Mouse (Mus musculus) midbrain, embryonic 16.5 days (tissue): ENCODE data around the gene Rfc2. TPM values are rescaled to one million over a fixed set of nuclear protein-coding genes. Genes with fewer than 3 reads are reported as not detected.
A peak's percentile ranks its signal among the peaks of the same experiment; 100 is the strongest.

Experiments
- ATAC-seq: fragments of 200-750 bp; cut with Nextera tagmentation; 2 replicates; pipeline ENCODE4 v1.8.0; 2017; ENCODE audit warnings: moderate TSS enrichment
- H3K27ac ChIP-seq: fragments of 300-500 bp; sonication (generic); 2 replicates; pipeline ENCODE4 v1.5.1; 2014; ENCODE audit warnings: mild to moderate bottlenecking, low read length, mixed read lengths
- H3K27me3 ChIP-seq: fragments of 300-500 bp; sonication (generic); 2 replicates; pipeline ENCODE4 v1.6.1; 2014; ENCODE audit warnings: low read depth, low read length, mixed read lengths; ENCODE audit not compliant: control insufficient read depth, insufficient read depth
- H3K36me3 ChIP-seq: fragments of 300-500 bp; sonication (generic); 2 replicates; pipeline ENCODE4 v1.6.1; 2014; ENCODE audit warnings: mild to moderate bottlenecking, low read length, moderate library complexity, mixed read lengths; ENCODE audit not compliant: control insufficient read depth, insufficient read depth
- H3K4me1 ChIP-seq: fragments of 300-500 bp; sonication (generic); 2 replicates; pipeline ENCODE4 v1.6.1; 2014; ENCODE audit warnings: mild to moderate bottlenecking, low read length, mixed read lengths; ENCODE audit not compliant: control insufficient read depth, insufficient read depth
- H3K4me2 ChIP-seq: fragments of 300-500 bp; sonication (generic); 2 replicates; pipeline ENCODE4 v1.6.1; 2014; ENCODE audit warnings: mild to moderate bottlenecking, low read length, mixed read lengths
- H3K4me3 ChIP-seq: fragments of 300-500 bp; sonication (generic); 2 replicates; pipeline ENCODE4 v1.5.1; 2014; ENCODE audit warnings: low read depth, mild to moderate bottlenecking, low read length, moderate library complexity, mixed read lengths
- H3K9ac ChIP-seq: fragments of 300-500 bp; sonication (generic); 2 replicates; pipeline ENCODE4 v1.6.1; 2014; ENCODE audit warnings: low read depth, low read length, mixed read lengths
- H3K9me3 ChIP-seq: fragments of 300-500 bp; sonication (generic); replicated peaks from 2 replicates; pipeline ENCODE4 v1.6.1; 2014; ENCODE audit warnings: mild to moderate bottlenecking, low read length, mixed read lengths; ENCODE audit not compliant: control insufficient read depth, poor library complexity, severe bottlenecking
- WGBS: fragments of 180-500 bp; shearing (Covaris S2); extraction: QIAGEN DNeasy Blood & Tissue Kit; methylation state at CpG from one replicate; pipeline ENCODE4 v1.1.7; 2014; 5-methylcytosine and 5-hydroxymethylcytosine counted together
- polyA plus RNA-seq: library from polyadenylated mRNA; unstranded; fragments of >200 nt; fragmentation: Nextera tagmentation; extraction: Ambion mirVana; gene quantifications from 2 replicates; pipeline ENCODE4 v1.2.1, GENCODE M21; 2015

Rfc2 gene
- polyA plus RNA-seq, 1 experiment from 2014 or later = 179 TPM

- Histone ChIP-seq H3K4me2 (no peak overlapping the region), H3K27me3 (no peaks in the 10 kb centered on the region), H3K9ac (no peak overlapping the region), H3K27ac (no peak overlapping the region), H3K36me3 (peaks cover 59% of the 10 kb centered on the region), H3K9me3 (no peaks in the 10 kb centered on the region), H3K4me1 (no peaks in the 10 kb centered on the region), H3K4me3 (no peak overlapping the region)
- 69% methylated on average over 2 of the region's 2 CpGs for WGBS
- no peak for ATAC-seq
These were observed 40.9 kb downstream of the Rfc2 start for GRCm38 (mm10) chr5:134622069-134622468.

- ATAC-seq = no peak
- Histone ChIP-seq H3K27ac (no peak overlapping the region), H3K36me3 (peaks cover 19% of the 10 kb centered on the region), H3K4me3 (no peak overlapping the region), H3K4me2 (no peak overlapping the region), H3K27me3 (no peaks in the 10 kb centered on the region), H3K4me1 (peaks cover 4% of the 10 kb centered on the region; the same call in 1 of the 2 replicates), H3K9ac (no peak overlapping the region), H3K9me3 (no peaks in the 10 kb centered on the region)
- 82% methylated on average over 4 of the region's 4 CpGs for WGBS
These were observed 48.3 kb downstream of the Rfc2 start for GRCm38 (mm10) chr5:134629508-134629907.

- Histone ChIP-seq H3K36me3 (peaks cover 15% of the 10 kb centered on the region), H3K27ac (no peak overlapping the region), H3K4me2 (no peak overlapping the region), H3K9ac (no peak overlapping the region), H3K4me1 (peaks cover 4% of the 10 kb centered on the region; the same call in 1 of the 2 replicates), H3K9me3 (no peaks in the 10 kb centered on the region), H3K4me3 (no peak overlapping the region), H3K27me3 (no peaks in the 10 kb centered on the region)
- no peak for ATAC-seq
These were observed 49.7 kb downstream of the Rfc2 start for GRCm38 (mm10) chr5:134630835-134631234.

GRCm38 (mm10) chr5:134632841-134633240, 51.7 kb downstream of the Rfc2 start:
- Histone ChIP-seq H3K9ac (no peak overlapping the region), H3K4me3 (no peak overlapping the region), H3K27ac (no peak overlapping the region), H3K4me2 (no peak overlapping the region), H3K27me3 (no peaks in the 10 kb centered on the region), H3K9me3 (no peaks in the 10 kb centered on the region), H3K4me1 (peaks cover 9% of the 10 kb centered on the region), H3K36me3 (peaks cover 12% of the 10 kb centered on the region)
- 68% methylated on average over 2 of the region's 2 CpGs for WGBS
- ATAC-seq = no peak

GRCm38 (mm10) chr5:134637820-134638367, 56.7 kb downstream of the Rfc2 start:
- Histone ChIP-seq H3K4me2 (peak overlapping the region; percentile 94), H3K9ac (peak overlapping the region; percentile 99), H3K27me3 (no peaks in the 10 kb centered on the region), H3K36me3 (0 out of 2 replicates have a peak, but pooled peaks cover 4% of the 10 kb centered on the region), H3K27ac (peak overlapping the region; percentile 95), H3K4me3 (peak overlapping the region; percentile 96), H3K4me1 (peaks cover 15% of the 10 kb centered on the region), H3K9me3 (no peaks in the 10 kb centered on the region)
- ATAC-seq = no peak
- WGBS = 34% methylated on average over 5 of the region's 5 CpGs

GRCm38 (mm10) chr5:134638461-134639268, 57.5 kb downstream of the Rfc2 start:
- H3K4me1 ChIP-seq = peaks cover 12% of the 10 kb centered on the region
- peak overlapping the region; percentile 99 for H3K9ac ChIP-seq
- 0 out of 2 replicates have a peak, but pooled peaks cover 4% of the 10 kb centered on the region for H3K36me3 ChIP-seq
- H3K27me3 ChIP-seq = no peaks in the 10 kb centered on the region
- peak; percentile 25 for ATAC-seq
- under 1% methylated on average over 74 of the region's 85 CpGs for WGBS
- H3K4me2 ChIP-seq = peak overlapping the region; percentile 94
- no peaks in the 10 kb centered on the region for H3K9me3 ChIP-seq
- peak overlapping the region; percentile 96 for H3K4me3 ChIP-seq
- H3K27ac ChIP-seq = peak overlapping the region; percentile 95

GRCm38 (mm10) chr5:134639269-134639682, 58.1 kb downstream of the Rfc2 start, which contains the start of gene Eif4h:
Eif4h (minus strand) TSS chr5:134639490.
- H3K4me3 ChIP-seq = peak within 1 kb of the TSS; percentile 96
- WGBS = under 1% methylated on average over 26 of the region's 52 CpGs
- H3K4me1 ChIP-seq = peaks cover 12% of the 10 kb centered on the region
- peak; percentile 89 for ATAC-seq
- H3K4me2 ChIP-seq = peak within 1 kb of the TSS; percentile 94
- H3K9ac ChIP-seq = peak within 1 kb of the TSS; percentile 99
- H3K27ac ChIP-seq = peak within 1 kb of the TSS; percentile 95
- H3K36me3 ChIP-seq = 0 out of 2 replicates have a peak, but pooled peaks cover 4% of the 10 kb centered on the region
- no peaks in the 10 kb centered on the region for H3K9me3 ChIP-seq
- no peaks in the 10 kb centered on the region for H3K27me3 ChIP-seq

GRCm38 (mm10) chr5:134640371-134640770, 59.2 kb downstream of the Rfc2 start:
- no peak overlapping the region for H3K4me2 ChIP-seq
- H3K4me3 ChIP-seq = no peak overlapping the region
- no peak overlapping the region for H3K9ac ChIP-seq
- 0 out of 2 replicates have a peak, but pooled peaks cover 1% of the 10 kb centered on the region for H3K36me3 ChIP-seq
- ATAC-seq = no peak
- H3K9me3 ChIP-seq = no peaks in the 10 kb centered on the region
- H3K27me3 ChIP-seq = no peaks in the 10 kb centered on the region
- 89% methylated on average over 3 of the region's 3 CpGs for WGBS
- peaks cover 12% of the 10 kb centered on the region for H3K4me1 ChIP-seq
- H3K27ac ChIP-seq = no peak overlapping the region

GRCm38 (mm10) chr5:134644121-134644520, 63.0 kb downstream of the Rfc2 start:
- ATAC-seq = no peak
- Histone ChIP-seq H3K4me3 (no peak overlapping the region), H3K9me3 (no peaks in the 10 kb centered on the region), H3K27me3 (no peaks in the 10 kb centered on the region), H3K36me3 (no peaks in the 10 kb centered on the region), H3K4me1 (peaks cover 4% of the 10 kb centered on the region), H3K27ac (no peak overlapping the region), H3K4me2 (no peak overlapping the region), H3K9ac (no peak overlapping the region)
- 88% methylated on average over 1 of the region's 1 CpGs for WGBS
